Mouse (Mus musculus) limb, embryonic 11.5 days (tissue): ENCODE measurements around the gene Aldh1b1. TPM values are rescaled to one million over a fixed set of nuclear protein-coding genes. Genes with fewer than 3 reads are reported as not detected.

Source experiments
- ATAC-seq: fragments of 200-750 bp; cut with Nextera tagmentation; 2 replicates; pipeline ENCODE4 v1.8.0; 2017; ENCODE audit warnings: low read depth; ENCODE audit not compliant: insufficient number of reproducible peaks, low FRiP score, low TSS enrichment
- DNase-seq: peaks from one replicate; pipeline ENCODE4 v3.0.0-alpha.2; 2015; ENCODE audit warnings: low spot score
- H3K27ac ChIP-seq: fragments of 300-500 bp; sonication (generic); replicated peaks from 2 replicates; pipeline ENCODE4 v1.5.1; 2014; ENCODE audit warnings: low read depth, mild to moderate bottlenecking, low read length
- H3K27me3 ChIP-seq: fragments of 300-500 bp; sonication (generic); 2 replicates; pipeline ENCODE4 v1.6.1; 2014; ENCODE audit warnings: mild to moderate bottlenecking, low read length, mixed read lengths; ENCODE audit not compliant: control insufficient read depth, insufficient read depth
- H3K36me3 ChIP-seq: fragments of 300-500 bp; sonication (generic); 2 replicates; pipeline ENCODE4 v1.6.1; 2014; ENCODE audit warnings: mild to moderate bottlenecking, low read length, moderate library complexity, mixed read lengths; ENCODE audit not compliant: control insufficient read depth, insufficient read depth
- H3K4me1 ChIP-seq: fragments of 300-500 bp; sonication (generic); 2 replicates; pipeline ENCODE4 v1.6.1; 2014; ENCODE audit warnings: low read length, mixed read lengths; ENCODE audit not compliant: control insufficient read depth, insufficient read depth
- H3K4me2 ChIP-seq: fragments of 300-500 bp; sonication (generic); 2 replicates; pipeline ENCODE4 v1.6.1; 2014; ENCODE audit warnings: low read depth, mild to moderate bottlenecking, moderate library complexity; ENCODE audit not compliant: severe bottlenecking
- H3K4me3 ChIP-seq: fragments of 300-500 bp; sonication (generic); 2 replicates; pipeline ENCODE4 v1.5.1; 2014; ENCODE audit warnings: low read depth, low read length
- H3K9ac ChIP-seq: fragments of 300-500 bp; sonication (generic); 2 replicates; pipeline ENCODE4 v1.6.1; 2014; ENCODE audit warnings: mild to moderate bottlenecking, low read length
- H3K9me3 ChIP-seq: fragments of 300-500 bp; sonication (generic); 2 replicates; pipeline ENCODE4 v1.6.1; 2016; ENCODE audit warnings: low read length; ENCODE audit not compliant: control insufficient read depth
- WGBS: fragments of 180-500 bp; shearing (Covaris S2); extraction: QIAGEN DNeasy Blood & Tissue Kit; methylation state at CpG from one replicate; pipeline ENCODE4 v1.1.7; 2014; 5-methylcytosine and 5-hydroxymethylcytosine counted together
- polyA plus RNA-seq: library from polyadenylated mRNA; unstranded; fragments of >200 nt; fragmentation: Nextera tagmentation; extraction: Ambion mirVana; gene quantifications from 2 replicates; pipeline ENCODE4 v1.2.1, GENCODE M21; 2014

The Aldh1b1 gene
- 0.58 and 0.99 TPM in 2 replicates for polyA plus RNA-seq

- H3K4me3 ChIP-seq = peak within 1 kb of the TSS; percentile 32
- WGBS = under 1% methylated on average over 26 of the region's 26 CpGs
- ATAC-seq (peak; percentile 40; the same call in 1 of the 2 replicates), DNase-seq (peak; percentile 80)
- H3K27me3 ChIP-seq = no peaks in the 10 kb centered on the region
- no peak within 1 kb of the TSS for H3K27ac ChIP-seq
- no peaks in the 10 kb centered on the region for H3K36me3 ChIP-seq
- H3K4me1 ChIP-seq = peaks cover 2% of the 10 kb centered on the region; the same call in 1 of the 2 replicates
- 0 out of 2 replicates have a peak within 1 kb of the TSS, but pooled peaks have one; percentile 27 for H3K9ac ChIP-seq
- H3K4me2 ChIP-seq = peak within 1 kb of the TSS; percentile 78
- no peaks in the 10 kb centered on the region for H3K9me3 ChIP-seq
Observed at GRCm38 (mm10) chr4:45798964-45799363, at the start of gene Aldh1b1. TSS of gene Aldh1b1 (plus strand) at chr4:45799022.

GRCm38 (mm10) chr4:45749449-45749848 lies 49.4 kb upstream of the Aldh1b1 start:
- H3K36me3 ChIP-seq = no peaks in the 10 kb centered on the region
- 75% methylated on average over 10 of the region's 10 CpGs for WGBS
- no peak overlapping the region for H3K27ac ChIP-seq
- no peaks in the 10 kb centered on the region for H3K27me3 ChIP-seq
- DNase-seq (no peak), ATAC-seq (no peak)
- H3K9ac ChIP-seq = no peak overlapping the region
- H3K9me3 ChIP-seq = no peaks in the 10 kb centered on the region
- H3K4me1 ChIP-seq = peaks cover 8% of the 10 kb centered on the region
- H3K4me3 ChIP-seq = no peak overlapping the region
- no peak overlapping the region for H3K4me2 ChIP-seq

DNA sequence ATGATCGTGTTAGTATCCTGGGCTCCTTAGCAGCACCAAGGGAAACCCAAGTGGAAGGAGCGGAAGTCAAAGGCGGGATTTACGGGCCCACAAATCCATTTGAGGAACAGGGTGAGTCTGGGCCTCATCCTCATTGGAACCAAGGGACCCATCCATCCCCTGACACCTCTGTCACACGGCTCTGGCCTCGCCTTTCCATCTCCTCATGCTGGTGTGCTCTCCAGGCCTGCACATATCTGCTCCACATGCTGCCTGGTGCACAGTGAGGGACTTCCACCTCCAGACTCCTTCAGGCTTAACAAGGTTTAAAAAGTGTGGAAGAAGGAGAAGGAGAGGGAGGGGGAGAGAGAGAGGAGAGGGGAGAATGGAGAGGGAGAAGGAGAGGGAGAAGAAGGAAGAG lies 48.3 kb upstream of the Aldh1b1 start:
- Histone ChIP-seq H3K4me1 (peaks cover 8% of the 10 kb centered on the region), H3K27ac (no peak overlapping the region), H3K9me3 (no peaks in the 10 kb centered on the region), H3K36me3 (no peaks in the 10 kb centered on the region), H3K4me2 (no peak overlapping the region), H3K27me3 (no peaks in the 10 kb centered on the region), H3K4me3 (no peak overlapping the region), H3K9ac (no peak overlapping the region)
- ATAC-seq = no peak
- 73% methylated on average over 6 of the region's 6 CpGs for WGBS
- no peak for DNase-seq

- H3K9ac ChIP-seq = no peak overlapping the region
- WGBS = 35% methylated on average over 6 of the region's 6 CpGs
- no peaks in the 10 kb centered on the region for H3K36me3 ChIP-seq
- peaks cover 12% of the 10 kb centered on the region for H3K4me1 ChIP-seq
- no peak overlapping the region for H3K4me3 ChIP-seq
- H3K9me3 ChIP-seq = no peaks in the 10 kb centered on the region
- DNase-seq (no peak), ATAC-seq (no peak)
- no peak overlapping the region for H3K4me2 ChIP-seq
- no peak overlapping the region for H3K27ac ChIP-seq
- no peaks in the 10 kb centered on the region for H3K27me3 ChIP-seq
Observed at GRCm38 (mm10) chr4:45753211-45753809, 45.5 kb upstream of the Aldh1b1 start.

- Histone ChIP-seq H3K9ac (no peak overlapping the region), H3K4me3 (no peak overlapping the region), H3K9me3 (no peaks in the 10 kb centered on the region), H3K4me1 (peaks cover 14% of the 10 kb centered on the region), H3K27me3 (no peaks in the 10 kb centered on the region), H3K36me3 (no peaks in the 10 kb centered on the region), H3K27ac (no peak overlapping the region), H3K4me2 (no peak overlapping the region)
- WGBS = 83% methylated on average over 4 of the region's 4 CpGs
- DNase-seq (no peak), ATAC-seq (no peak)
Observed at GRCm38 (mm10) chr4:45754171-45754570, 44.7 kb upstream of the Aldh1b1 start.

- no peak for ATAC-seq
- no peaks in the 10 kb centered on the region for H3K9me3 ChIP-seq
- H3K4me2 ChIP-seq = no peak overlapping the region
- H3K27me3 ChIP-seq = no peaks in the 10 kb centered on the region
- no peak overlapping the region for H3K4me3 ChIP-seq
- H3K36me3 ChIP-seq = no peaks in the 10 kb centered on the region
- peaks cover 14% of the 10 kb centered on the region for H3K4me1 ChIP-seq
- DNase-seq = no peak
- H3K9ac ChIP-seq = no peak overlapping the region
- no peak overlapping the region for H3K27ac ChIP-seq
- 70% methylated on average over 9 of the region's 9 CpGs for WGBS
Observed at GRCm38 (mm10) chr4:45755097-45755496, 43.7 kb upstream of the Aldh1b1 start.

GRCm38 (mm10) chr4:45755881-45756280 lies 42.9 kb upstream of the Aldh1b1 start:
- Histone ChIP-seq H3K4me1 (peaks cover 14% of the 10 kb centered on the region), H3K4me2 (no peak overlapping the region), H3K9me3 (no peaks in the 10 kb centered on the region), H3K36me3 (no peaks in the 10 kb centered on the region), H3K27me3 (no peaks in the 10 kb centered on the region), H3K9ac (no peak overlapping the region), H3K4me3 (no peak overlapping the region), H3K27ac (no peak overlapping the region)
- 71% methylated on average over 17 of the region's 17 CpGs for WGBS
- DNase-seq (no peak), ATAC-seq (no peak)

DNA sequence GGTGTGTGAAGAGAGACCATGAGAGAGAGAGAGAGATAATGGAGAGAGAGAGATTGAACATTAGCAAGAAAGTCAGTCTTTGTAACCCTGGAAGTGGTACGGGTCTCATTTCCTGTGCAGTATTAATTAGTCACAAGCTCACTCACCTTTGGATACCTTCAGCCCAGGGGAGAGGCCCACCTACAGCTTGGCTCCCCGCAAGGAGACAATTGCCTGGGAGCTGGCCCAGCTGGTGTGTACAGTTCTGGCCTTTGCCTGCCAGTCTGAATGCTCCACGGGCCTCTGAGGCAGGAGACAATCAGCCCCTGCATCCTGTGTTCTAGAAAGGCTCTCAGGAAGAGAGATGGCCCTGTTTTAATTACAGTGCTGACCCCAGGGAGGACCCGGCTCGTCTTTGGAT lies 40.9 kb upstream of the Aldh1b1 start:
- Histone ChIP-seq H3K4me2 (no peak overlapping the region), H3K9ac (no peak overlapping the region), H3K27me3 (no peaks in the 10 kb centered on the region; the same call in 1 of the 2 replicates), H3K4me1 (peaks cover 14% of the 10 kb centered on the region), H3K4me3 (no peak overlapping the region), H3K9me3 (no peaks in the 10 kb centered on the region), H3K27ac (no peak overlapping the region), H3K36me3 (no peaks in the 10 kb centered on the region)
- no peak for ATAC-seq
- 31% methylated on average over 5 of the region's 5 CpGs for WGBS
- no peak for DNase-seq

- H3K27ac ChIP-seq = no peak overlapping the region
- DNase-seq = no peak
- H3K9me3 ChIP-seq = no peaks in the 10 kb centered on the region
- H3K9ac ChIP-seq = no peak overlapping the region
- H3K4me1 ChIP-seq = peaks cover 21% of the 10 kb centered on the region
- no peak for ATAC-seq
- H3K27me3 ChIP-seq = peaks cover 9% of the 10 kb centered on the region
- H3K4me2 ChIP-seq = no peak overlapping the region
- H3K4me3 ChIP-seq = no peak overlapping the region
- no peaks in the 10 kb centered on the region for H3K36me3 ChIP-seq
- WGBS = 75% methylated on average over 8 of the region's 8 CpGs
Observed at GRCm38 (mm10) chr4:45759411-45759810, 39.4 kb upstream of the Aldh1b1 start.
